Mouse (Mus musculus): ENCODE measurements at regions not wholly inside any gene's neighbourhood (a gene's known extent, or its start where the extent isn't known, plus 50 kb on each side); places are given as distances from the start of the nearest gene placed in this dataset.

DNA sequence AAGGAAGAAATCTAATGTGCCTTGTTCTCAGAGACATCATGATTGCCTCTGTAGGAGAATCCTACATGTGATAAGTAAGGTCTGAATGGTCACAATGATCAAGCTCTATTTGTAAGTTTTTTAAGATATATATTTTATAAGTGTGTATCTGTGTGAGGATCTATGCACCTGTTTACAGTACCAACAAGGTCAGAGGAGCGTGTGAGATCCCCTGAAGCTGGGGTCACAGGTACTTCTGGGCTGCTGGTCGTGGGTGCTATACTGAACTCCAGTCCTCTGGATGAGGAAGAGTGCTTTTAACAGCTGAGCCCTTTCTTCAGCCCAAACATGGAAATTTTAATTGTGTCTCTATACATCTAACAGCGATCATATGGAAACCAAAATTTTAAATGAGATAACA is 181.1 kb upstream of the Topaz1 start:
- in situ Hi-C loops (cut with MseI, MboI) = no loop called here

DNA sequence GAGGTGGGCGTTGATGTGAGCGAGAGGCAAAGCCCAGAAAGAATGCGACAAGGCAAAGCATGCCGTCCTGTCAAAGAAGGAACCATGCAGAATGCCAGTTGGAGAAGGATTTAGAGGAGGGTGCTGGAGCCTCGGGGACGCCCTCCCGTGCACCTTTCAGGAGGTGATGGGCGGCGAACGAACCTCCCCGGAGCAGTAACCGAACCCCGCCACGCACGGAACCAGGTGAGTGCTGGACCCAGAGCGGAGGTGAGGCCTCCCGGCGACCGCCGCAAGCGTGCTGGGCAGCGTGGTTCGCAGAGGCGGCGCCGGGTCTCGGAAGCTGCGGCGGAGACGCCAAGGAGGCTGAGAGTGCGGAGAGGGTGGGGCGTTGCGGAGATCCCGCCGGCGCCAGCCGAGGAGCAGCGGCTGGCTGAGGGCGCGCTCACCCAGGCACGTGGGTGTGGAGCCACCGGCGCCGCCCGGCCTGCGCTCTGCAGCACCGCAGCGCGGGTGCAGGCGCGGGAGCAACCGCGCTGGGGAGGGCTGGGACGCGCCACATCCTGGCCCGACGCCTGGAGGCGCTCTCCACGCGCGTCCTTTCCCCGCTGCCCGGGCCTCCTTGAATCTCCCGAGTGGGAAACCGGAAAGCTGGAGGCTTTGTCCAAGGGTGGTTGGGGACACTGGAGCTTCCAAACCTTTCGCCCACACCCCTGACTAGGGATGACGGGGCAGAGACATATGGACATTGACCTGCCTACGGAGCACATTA is 178.3 kb upstream of the Topaz1 start:
- in situ Hi-C loops (cut with MseI, MboI) = no loop called here

DNA sequence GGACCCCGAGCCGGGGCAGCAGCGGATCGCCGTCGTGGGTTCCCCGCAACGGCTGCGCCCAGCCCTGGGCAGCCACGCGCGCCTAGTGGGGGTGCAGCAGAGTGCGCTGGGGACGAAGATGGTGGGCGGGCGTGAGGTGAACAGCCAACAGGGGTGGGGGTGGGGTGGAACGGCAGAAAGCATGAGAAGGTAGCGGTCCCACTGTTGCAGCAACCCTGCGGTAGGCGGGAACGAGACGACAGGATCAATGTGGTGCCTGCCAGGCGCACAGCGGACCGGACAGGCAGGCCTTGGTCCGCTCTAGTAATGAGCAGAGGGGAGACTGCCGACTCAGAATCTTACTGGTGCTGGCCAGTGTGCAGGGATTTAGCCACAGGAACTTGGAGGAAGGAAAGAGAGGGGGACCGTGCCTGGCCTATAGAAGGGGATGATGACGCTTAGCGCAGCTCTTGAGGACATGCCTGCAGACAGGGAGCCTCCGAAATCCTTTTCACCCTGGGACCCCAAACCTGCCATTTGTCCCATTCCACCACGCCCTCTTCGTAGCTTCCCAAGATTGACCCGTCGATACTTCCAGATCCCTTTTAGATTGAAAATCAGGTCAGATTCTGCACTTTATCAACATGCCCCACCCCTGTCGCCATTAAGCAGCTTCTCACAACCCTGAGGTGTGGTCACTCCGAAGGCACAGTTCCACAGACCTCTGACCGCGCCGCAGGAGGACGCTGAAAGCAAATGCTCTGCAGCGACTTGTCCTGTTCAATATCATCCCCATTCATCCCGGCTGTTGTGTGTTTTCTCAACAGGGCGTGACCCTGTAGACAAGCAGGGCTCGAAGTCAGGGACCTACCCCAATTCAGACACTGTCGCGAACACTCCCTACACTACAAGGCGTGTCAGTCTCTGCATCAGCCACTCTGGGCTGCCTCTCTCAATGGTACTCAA is 177.4 kb upstream of the Topaz1 start:
- in situ Hi-C loops (cut with MseI, MboI) = no loop called here

DNA sequence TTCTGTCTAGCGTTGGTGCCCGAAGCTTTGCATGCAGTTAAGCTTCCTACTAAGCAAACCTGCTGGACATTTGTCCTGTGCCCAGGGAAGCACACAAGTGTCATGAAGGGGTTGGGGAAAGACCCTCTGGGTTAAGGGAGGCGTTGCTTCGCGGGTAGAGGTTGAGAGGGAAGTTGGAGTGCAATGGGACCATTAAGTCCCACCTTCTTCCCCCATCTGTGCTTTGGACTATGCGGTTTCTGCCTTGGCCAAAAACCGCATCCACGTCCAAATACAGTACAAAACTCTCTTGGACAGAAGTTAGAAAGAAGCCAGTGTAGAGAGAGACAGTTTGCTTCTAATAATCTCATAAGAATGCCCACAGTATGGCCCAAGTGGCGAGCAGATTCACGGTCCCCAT is 176.1 kb upstream of the Topaz1 start:
- in situ Hi-C loops (cut with MseI, MboI) = no loop called here

DNA sequence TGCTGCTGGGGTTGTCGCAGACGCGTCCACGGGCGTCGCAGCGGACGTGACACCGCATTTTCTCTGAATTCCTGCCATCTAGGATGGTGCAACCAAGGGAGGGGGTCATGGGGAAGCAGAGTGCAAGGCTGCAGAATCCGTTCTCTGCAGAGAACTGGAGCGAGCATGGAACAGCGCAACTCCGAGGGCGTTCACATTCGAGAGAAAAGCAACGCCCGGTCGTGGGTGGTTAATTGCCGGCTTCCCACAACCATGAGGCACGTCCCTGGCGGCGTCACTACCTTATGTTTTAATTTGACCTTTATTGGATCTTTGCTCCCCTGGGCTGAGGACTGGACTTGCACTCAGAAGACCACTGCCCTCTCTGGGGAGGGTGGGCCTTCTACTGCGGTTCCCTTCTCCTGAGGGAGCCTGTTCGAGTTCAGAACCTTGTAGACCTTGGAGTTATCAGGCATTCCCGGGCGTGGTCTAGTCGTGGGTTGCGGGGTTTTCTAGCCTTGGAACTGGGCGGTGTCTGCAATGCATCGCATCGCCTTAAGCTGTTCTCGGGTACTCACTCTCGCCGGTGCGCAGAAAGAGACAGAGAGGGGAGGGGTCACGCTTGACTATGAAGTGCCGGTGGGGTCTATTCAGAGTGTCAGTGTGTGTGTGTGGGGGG is 175.6 kb upstream of the Topaz1 start:
- in situ Hi-C loops (cut with MseI, MboI) = no loop called here

DNA sequence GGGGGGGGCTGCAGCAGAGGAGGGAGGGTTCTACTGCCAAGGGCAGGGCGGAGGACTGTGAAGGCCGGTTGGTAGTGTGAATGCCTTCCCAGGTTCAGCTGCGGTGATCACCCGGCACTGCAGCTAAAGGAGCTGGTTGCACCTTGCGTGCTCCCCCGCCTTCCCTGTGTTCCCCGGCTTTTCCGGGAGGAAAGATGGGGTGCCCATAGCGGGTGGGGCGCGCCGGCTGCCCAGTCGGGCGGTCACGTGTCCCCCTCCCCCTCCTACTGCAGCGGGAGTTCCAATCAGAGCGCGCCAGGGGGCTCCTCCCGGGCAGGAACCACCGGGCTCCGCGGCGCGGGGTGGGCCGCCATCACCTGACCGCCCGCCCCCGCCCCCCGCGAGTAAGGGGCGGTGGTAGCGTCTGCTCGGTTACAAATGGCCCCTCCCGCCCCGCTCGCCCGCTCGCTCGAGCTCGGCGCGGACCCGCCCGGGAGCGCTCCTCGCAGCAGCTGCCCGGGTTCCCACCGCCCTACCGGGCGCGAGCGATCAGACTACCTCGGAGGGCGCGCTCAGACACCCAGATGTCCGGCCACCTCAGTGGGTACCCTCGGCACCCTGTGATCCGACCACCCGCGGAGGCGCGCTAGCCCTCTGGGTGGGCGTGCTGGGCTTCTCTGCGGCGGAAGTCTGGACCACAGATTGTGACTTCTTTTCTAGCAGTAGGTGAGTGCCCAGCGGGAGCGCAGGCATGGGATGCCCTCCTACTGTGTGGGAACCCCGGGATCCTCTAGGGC is 174.9 kb upstream of the Topaz1 start:
- in situ Hi-C loops (cut with MseI, MboI) = no loop called here

DNA sequence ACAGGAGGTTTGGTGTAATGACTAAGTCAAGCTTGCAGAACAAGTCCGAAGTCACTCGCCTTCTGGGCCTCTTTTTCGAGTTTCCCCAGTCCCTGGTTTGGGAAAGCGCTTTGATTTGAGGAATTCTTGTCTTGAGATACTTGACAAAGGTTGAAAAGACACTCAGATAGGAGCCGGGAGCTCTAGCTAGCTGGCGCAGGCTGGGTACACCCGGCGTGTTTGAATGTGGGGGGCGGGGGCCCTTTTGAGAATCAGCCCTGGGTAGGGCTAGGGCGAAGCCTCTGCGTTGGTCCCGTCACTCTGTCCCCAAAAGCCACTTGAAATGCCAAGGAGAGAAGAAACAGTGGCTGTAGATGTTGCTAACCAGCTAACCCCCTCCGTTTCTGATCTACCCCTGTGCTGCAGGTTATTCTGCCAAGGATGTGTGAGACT is 174.3 kb upstream of the Topaz1 start:
- in situ Hi-C loops (cut with MseI, MboI) = no loop called here

DNA sequence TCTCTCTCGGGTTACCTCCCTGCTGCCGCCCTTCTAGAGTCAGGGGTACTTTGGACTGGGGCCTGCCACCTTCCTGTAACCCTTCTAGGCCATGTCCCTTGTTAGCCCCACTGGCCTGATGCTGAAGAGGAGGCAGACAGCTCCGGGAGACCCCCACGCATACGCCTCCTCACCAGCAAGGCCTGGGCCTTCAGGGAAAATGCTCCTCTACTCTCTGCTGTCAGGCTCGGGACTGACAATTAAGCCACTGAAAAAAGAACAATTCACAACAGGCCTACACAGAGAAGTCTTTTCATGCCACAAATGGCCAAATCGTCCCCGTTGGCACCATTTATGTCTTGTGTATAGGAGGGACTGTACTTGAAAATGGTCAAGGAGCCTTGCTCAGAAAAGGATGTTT is 161.9 kb upstream of the Topaz1 start:
- in situ Hi-C loops (cut with MseI, MboI) = no loop called here

DNA sequence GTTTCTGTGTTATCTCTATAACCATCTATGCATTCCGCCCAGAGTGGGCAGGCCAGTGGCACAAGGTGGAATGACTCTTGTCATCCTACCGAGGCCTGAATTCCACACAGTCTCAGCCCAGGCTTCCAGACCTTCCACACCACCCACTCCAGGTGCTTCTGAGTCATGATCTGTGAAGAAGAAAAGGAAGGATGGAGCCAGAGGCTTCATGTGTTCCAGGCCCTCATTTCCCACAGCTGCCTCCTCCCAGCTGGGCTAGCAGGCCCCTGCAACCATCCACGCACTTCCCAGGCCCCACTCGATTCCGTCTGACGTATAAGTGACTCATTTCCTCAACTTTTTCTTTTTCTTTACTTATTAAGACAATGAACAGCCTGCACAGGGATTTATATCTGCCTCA is 160.7 kb upstream of the Topaz1 start:
- in situ Hi-C loops (cut with MseI, MboI) = no loop called here

DNA sequence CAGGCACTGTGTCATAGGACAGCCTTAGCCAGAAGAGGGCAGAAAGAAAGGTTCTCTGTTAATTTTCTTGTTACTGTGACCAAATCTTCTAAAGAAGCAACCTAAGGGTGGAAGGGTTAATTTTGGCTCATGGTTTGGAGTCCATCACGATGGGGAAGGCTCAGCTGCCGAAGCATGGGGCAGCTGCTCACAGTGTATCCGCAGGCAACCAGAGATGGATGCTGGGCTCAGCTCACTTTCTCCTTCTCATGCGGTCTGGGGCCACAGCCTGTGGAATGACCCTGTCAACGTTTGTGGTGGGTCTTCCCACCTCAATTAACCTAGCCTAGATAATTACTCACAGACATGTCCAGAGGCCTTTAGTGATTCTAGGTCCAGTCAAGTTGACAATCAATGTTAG is 160.2 kb upstream of the Topaz1 start:
- in situ Hi-C loops (cut with MseI, MboI) = no loop called here

DNA sequence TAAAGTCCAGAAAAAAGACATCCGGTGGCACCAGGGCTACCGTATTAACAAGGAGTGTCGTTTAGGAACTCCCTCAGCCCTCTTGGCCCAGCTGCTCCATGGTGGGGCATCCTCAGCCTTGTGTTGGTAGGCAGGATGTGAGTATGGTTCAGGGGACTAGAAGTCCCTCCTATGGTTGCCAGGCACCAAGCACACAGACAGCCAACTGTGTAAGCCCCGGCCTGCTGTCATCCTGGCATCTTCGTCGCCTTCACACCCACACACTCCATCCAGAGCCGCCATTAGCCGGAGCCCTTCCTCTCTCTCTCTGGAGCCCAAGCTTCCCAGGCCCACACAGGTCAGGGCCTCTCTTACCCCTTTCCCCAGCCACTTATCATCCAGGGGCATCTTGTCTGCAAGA is 158.9 kb upstream of the Topaz1 start:
- in situ Hi-C loops (cut with MseI, MboI) = no loop called here

DNA sequence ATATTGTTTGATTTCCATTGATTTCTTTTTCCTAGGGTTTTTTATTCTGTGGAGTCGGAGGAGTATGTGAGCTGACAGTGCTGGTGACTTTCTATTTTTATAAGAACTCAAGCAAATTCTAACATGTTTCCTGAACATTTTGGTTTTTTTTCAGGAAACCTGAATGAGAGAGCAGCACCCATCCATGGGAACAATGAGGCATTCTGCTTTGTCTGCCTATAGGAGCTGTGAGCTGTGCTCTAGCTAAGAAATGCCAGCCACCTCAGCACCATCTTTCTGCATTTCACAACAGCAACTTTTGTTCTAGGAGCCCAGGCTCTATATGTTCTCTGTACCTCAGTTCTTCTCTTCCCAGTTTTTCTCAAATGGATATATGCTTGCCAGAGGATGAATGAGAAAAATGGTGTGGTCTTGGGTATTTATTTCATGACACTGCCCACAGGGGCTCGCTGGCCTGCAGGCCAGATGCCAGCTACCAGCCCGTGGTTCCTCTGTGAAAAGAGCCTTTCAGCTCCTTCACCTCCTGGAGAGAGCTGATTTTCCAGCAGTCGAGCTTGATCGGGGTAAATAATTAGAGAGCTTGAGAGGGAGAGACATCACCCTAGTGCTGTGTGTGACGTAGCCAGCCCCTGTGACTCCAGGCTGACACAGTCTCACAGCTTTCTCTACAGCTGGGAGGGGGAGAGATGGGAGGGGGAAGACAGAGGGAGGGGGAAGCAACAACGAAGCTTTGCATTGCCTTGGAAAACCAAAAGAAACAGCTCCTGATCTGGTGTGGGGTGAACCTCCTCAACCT is 154.1 kb upstream of the Topaz1 start:
- in situ Hi-C loops (cut with MseI, MboI) = no loop called here

DNA sequence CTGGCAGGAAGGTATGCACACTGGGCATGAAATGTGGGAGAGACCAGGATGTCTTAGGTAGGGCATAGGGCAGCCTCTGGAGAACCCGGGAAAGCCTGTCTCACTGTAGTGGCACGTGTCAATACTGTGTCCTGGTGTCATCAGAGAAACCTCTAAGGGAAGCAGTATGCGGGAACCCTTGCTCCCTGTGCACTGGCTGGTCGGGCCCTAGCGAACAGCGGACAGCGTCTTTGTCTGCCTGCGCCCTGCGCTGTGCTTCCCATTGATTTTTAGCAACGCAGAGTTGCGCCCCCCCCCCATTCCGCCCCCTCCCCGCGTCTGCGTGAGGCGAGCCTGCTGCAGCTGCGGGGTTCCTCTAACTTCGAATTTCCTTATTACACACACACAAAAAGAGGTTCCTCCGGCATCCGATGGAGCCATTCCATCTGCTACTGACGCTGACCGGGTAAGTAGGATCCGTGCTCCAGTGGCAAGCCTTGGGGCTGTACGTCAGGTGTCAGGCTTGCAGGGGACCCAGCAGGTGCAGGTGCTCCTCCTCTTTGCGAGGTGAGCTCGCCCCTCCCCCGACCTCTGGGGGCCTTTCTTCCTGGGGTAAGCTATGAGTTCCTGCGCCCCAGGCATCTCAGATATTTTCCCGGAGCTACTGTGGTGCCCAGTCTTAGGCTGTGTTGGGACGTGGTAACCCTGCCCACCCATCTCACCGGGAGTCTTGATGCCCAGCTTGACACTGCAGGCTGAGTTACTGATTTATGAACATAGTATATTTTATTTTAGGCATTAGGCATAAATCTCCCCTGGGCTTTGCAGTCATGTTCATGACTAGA is 151.8 kb upstream of the Topaz1 start:
- in situ Hi-C loops (cut with MseI, MboI) = no loop called here

DNA sequence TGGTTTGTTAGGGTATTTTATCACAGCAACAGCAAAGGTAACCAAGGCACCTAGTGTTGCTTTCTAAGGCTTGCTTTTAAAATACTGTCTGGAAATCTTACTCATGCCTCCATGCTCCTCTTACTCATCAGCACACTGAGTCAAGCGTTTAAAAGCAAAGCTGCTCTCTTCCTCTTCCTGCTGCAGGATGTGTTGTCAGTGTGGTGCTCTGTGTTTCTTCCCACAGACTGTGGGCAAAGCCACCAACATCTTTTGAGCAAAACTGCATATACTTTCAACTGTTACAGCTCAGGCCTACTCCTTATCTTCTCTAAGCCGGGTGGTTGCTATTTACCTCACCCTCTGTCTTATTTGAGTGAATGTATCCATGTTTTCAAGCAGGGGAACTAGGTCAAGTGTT is 144.0 kb upstream of the Topaz1 start:
- in situ Hi-C loops (cut with MseI, MboI) = no loop called here

DNA sequence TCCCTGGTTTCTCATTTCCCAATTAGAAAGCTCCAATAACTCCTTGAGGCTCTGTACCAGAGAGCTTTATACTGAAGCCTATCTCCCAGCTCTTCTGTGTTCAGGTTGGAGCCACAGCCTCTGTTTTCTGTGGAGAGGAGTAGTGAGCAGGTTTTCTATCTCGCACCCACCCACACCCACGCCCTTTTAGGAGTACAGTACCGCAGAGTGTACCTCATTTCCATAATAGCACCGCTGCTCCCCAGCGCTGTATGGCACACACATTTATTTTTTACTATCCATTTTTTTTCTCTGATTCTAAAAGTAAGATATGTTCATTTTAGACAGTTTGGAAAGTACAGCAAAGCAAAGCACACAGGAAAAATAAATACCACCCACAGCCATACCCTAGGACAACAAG is 137.5 kb upstream of the Topaz1 start:
- in situ Hi-C loops (cut with MseI, MboI) = loop anchor here in 1 of 2 experiments (10.0 kb wide), 1 partner anchor 115 kb away; no protein-coding TSS in a partner anchor

DNA sequence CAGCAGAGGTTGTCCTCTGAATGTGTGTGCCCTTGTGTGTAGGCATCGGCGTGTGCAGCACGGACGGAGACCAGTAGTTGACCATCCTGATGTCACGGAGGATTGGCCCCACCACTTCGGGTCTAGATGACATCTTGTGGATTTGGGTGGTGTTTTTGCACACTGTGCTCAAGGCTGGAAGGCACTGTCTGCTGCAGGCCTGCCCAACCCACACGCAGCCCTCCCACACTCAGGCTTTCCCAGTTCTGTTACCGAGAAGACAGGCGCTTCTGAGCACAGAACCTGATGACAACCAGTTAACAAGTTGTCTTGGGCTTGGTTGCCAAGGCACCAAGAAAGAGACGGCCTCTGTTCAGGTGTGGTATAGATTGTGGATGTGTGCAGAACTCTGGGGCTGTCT is 136.2 kb upstream of the Topaz1 start:
- in situ Hi-C loops (cut with MseI, MboI) = loop anchor here in 1 of 2 experiments (10.0 kb wide), 1 partner anchor 114 kb away; no protein-coding TSS in a partner anchor

DNA sequence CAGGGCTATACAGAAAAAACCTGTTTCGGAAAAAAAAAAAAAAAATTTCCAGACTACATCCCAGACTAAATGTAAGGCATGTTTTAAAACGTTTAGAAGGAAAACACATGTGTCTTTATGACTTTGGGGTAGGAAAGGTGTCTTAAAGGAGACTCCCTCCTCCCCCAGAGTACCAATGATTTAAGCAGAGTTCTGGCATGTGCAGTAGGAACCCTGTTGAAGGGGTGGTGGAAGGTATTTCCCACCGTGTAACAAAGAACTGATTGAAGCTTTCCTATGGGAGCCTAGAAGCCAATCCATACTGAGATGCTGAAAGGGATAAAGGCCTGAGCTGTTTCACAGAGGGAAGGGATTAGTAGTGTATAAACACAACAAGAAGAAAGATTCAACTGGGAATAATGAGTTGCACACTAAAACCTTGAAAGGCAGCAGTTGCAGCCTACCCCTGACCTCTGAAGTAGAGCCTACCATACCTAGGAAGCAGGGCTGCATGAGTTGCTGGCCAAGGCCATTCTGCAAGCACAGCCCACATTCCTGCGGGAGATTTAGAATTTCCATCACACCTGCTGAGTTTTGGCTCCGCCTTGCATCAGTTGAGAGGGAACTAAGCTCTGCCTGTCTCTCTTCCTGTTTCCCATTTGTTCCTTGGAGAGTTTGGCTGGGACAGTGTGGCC is 132.4 kb upstream of the Topaz1 start:
- in situ Hi-C loops (cut with MseI, MboI) = loop anchor here (5.0 to 10.0 kb wide), 2 partner anchors 73 to 110 kb away; no protein-coding TSS in a partner anchor

DNA sequence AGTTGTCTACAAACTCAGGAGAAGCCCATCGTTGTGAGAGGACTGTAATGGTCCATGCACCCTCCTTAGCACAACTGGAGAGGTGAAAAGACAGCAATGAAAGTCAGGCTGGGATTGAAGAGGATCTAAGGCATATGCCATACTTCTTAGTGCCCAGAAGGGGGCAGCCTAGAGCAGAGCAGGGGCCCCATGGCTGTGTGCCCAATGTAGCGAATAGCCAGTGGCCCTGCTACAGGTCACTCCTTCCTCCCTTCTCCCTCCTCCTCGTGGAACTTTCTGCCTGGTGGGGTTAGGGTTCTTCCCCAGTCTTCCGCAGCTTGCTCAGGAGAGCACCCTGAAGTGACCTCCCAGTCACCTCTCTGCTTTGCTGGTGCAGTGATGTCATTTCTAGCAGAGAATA is 131.8 kb upstream of the Topaz1 start:
- in situ Hi-C loops (cut with MseI, MboI) = loop anchor here (5.0 to 10.0 kb wide), 2 partner anchors 72 to 109 kb away; no protein-coding TSS in a partner anchor

DNA sequence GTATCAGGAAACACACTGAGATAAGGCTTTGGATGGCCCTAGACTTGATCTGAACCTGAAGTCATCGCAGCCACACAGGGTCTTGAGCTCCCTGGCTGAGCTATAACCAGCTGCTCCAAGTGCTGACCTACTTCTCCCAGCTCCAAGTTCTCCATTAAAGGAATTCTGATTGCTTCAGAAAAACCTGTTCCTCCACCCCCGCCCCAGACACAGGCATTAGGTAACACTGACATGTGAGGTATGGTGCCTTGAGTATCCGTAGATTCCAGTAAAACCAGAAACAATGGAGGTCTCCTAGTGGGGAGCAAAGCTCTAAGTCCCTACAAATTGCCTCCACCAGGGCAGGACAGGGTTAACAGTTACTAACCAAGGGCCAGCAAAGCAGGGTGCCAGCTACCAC is 129.4 kb upstream of the Topaz1 start:
- in situ Hi-C loops (cut with MseI, MboI) = loop anchor here (5.0 to 10.0 kb wide), 2 partner anchors 70 to 107 kb away; no protein-coding TSS in a partner anchor

Measured in mouse trophoblast stem cell (cell line).